Mouse (Mus musculus) adrenal gland, postnatal 4 days (tissue): ENCODE results near the gene Rps24. TPM values are rescaled to one million over a fixed set of nuclear protein-coding genes. Genes with fewer than 3 reads are reported as not detected.

ENCODE experiments used
- DNase-seq, 2 experiments: peaks; one replicate each; pipeline ENCODE4 v3.0.0; 2021 to 2022; ENCODE audit warnings: low spot score in 2 of 2, mixed read lengths in 2 of 2
- total RNA-seq, 2 experiments: library from RNA; stranded (reverse); gene quantifications; 2 replicates each; pipeline ENCODE4 v1.2.3; 2021

Gene Rps24
- total RNA-seq, 2 experiments from 2014 or later, result 1,962 to 2,011 TPM

GRCm38 (mm10) chr14:24510218-24510617 lies 23.3 kb downstream of the Rps24 start:
- DNase-seq, result no peak

GRCm38 (mm10) chr14:24510679-24511078 lies 23.8 kb downstream of the Rps24 start:
- DNase-seq, result no peak

GRCm38 (mm10) chr14:24512527-24513161 lies 25.7 kb downstream of the Rps24 start:
- DNase-seq, result no peak

- no peak for DNase-seq
These were observed 34.7 kb downstream of the Rps24 start for GRCm38 (mm10) chr14:24521597-24521996.

- DNase-seq, result no peak
These were observed 38.2 kb downstream of the Rps24 start for GRCm38 (mm10) chr14:24525137-24525536.

GRCm38 (mm10) chr14:24525677-24526415 lies 38.9 kb downstream of the Rps24 start:
- no peak for DNase-seq

GRCm38 (mm10) chr14:24526440-24526839 lies 39.5 kb downstream of the Rps24 start:
- no peak for DNase-seq

- no peak for DNase-seq
These were observed 43.3 kb downstream of the Rps24 start for GRCm38 (mm10) chr14:24530228-24530627.

- DNase-seq, result no peak
These were observed 48.1 kb downstream of the Rps24 start for GRCm38 (mm10) chr14:24534865-24535545.

GRCm38 (mm10) chr14:24542901-24543300 lies 56.0 kb downstream of the Rps24 start:
- DNase-seq, result no peak

GRCm38 (mm10) chr14:24544057-24544456 lies 57.1 kb downstream of the Rps24 start:
- peak in 1 of 2 experiments; percentile 17 for DNase-seq

Other genes with a start within 250 kb of the Rps24 start
- 10 to 100 TPM; 64.4 to 70.4 TPM for gene Dlg5, start 241.2 kb upstream of the Rps24 start, total RNA-seq
- gene E330034G19Rik, start 193.9 kb upstream of the Rps24 start, total RNA-seq, result not detected
- 10 to 100 TPM; 29.3 to 32.2 TPM for gene Polr3a, start 67 bp upstream of the Rps24 start, total RNA-seq